Mouse (Mus musculus) heart, adult 2 months (tissue): ENCODE results near the gene Mllt3.

ENCODE experiments used
- CTCF ChIP-seq: fragments of 200-600 bp; IDR thresholded peaks from 2 replicates; pipeline ENCODE4 v1.8.1; 2022; ENCODE audit warnings: antibody characterized with exemption, mild to moderate bottlenecking, moderate library complexity
- POLR2A ChIP-seq: fragments of 200-500 bp; IDR thresholded peaks from 2 replicates; pipeline ENCODE4 v1.6.1; 2011; ENCODE audit warnings: mild to moderate bottlenecking, low read depth, low read length, control low read depth; ENCODE audit not compliant: insufficient read depth

- no peak for TF ChIP-seq POLR2A
- TF ChIP-seq CTCF: peak; percentile 82
Measured at GRCm38 (mm10) chr4:88035361-88035760, 2.2 kb upstream of the Mllt3 start.
